Mouse (Mus musculus): Measurements from ENCODE around the gene Rab11b. TPM values are rescaled to one million over a fixed set of nuclear protein-coding genes. Genes with fewer than 3 reads are reported as not detected.

Gene Rab11b
- total RNA-seq, 1 experiment from 2014 or later, result 31.6 TPM

GRCm38 (mm10) chr17:33775287-33775686 lies 15.0 kb upstream of the Rab11b start:
- ATAC-seq (replicated peaks in 1 of 2; ENCODE audit: insufficient read depth in 1 of 2, low FRiP score in 2 of 2, low TSS enrichment in 1 of 2, low read depth in 1 of 2, poor library complexity in 2 of 2, severe bottlenecking in 2 of 2), result no peak

DNA sequence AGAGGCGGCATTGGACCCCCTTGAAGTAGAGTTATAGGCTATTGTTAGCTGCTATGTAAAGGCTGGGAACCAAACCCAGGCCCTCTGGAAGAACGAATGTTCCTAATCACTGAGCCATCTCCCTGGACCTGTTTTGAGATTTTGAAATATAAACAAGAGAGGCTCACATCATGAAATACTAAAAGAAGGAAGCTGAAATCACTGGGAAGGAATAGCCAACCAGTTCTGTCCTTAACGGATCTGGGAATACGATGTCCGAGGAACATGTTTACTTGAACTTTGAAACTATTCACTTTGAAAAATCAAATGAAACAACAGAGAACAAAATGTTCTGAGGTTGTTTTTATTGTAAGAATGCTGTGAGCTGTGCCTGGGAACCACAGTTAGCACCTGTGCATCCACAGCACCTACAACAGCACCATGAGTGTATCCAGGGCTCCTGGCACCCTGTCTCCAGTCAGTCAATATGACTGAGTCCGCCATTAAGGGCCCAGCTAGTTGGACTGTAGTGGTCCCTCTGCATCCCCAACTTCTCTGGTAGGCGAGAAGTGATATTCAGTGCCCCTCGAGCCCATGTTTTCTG lies 14.3 kb upstream of the Rab11b start:
- ATAC-seq (replicated peaks in 1 of 2; ENCODE audit: insufficient read depth in 1 of 2, low FRiP score in 2 of 2, low TSS enrichment in 1 of 2, low read depth in 1 of 2, poor library complexity in 2 of 2, severe bottlenecking in 2 of 2), result no peak

GRCm38 (mm10) chr17:33773871-33774572 lies 13.7 kb upstream of the Rab11b start:
- ATAC-seq (replicated peaks in 1 of 2; ENCODE audit: insufficient read depth in 1 of 2, low FRiP score in 2 of 2, low TSS enrichment in 1 of 2, low read depth in 1 of 2, poor library complexity in 2 of 2, severe bottlenecking in 2 of 2), result no peak

GRCm38 (mm10) chr17:33773426-33773825 lies 13.1 kb upstream of the Rab11b start:
- no peak for ATAC-seq (replicated peaks in 1 of 2; ENCODE audit: insufficient read depth in 1 of 2, low FRiP score in 2 of 2, low TSS enrichment in 1 of 2, low read depth in 1 of 2, poor library complexity in 2 of 2, severe bottlenecking in 2 of 2)

GRCm38 (mm10) chr17:33771617-33772016 lies 11.3 kb upstream of the Rab11b start:
- ATAC-seq (replicated peaks in 1 of 2; ENCODE audit: insufficient read depth in 1 of 2, low FRiP score in 2 of 2, low TSS enrichment in 1 of 2, low read depth in 1 of 2, poor library complexity in 2 of 2, severe bottlenecking in 2 of 2), result no peak

GRCm38 (mm10) chr17:33766389-33766788 lies 6.1 kb upstream of the Rab11b start:
- ATAC-seq (replicated peaks in 1 of 2; ENCODE audit: insufficient read depth in 1 of 2, low FRiP score in 2 of 2, low TSS enrichment in 1 of 2, low read depth in 1 of 2, poor library complexity in 2 of 2, severe bottlenecking in 2 of 2), result no peak

DNA sequence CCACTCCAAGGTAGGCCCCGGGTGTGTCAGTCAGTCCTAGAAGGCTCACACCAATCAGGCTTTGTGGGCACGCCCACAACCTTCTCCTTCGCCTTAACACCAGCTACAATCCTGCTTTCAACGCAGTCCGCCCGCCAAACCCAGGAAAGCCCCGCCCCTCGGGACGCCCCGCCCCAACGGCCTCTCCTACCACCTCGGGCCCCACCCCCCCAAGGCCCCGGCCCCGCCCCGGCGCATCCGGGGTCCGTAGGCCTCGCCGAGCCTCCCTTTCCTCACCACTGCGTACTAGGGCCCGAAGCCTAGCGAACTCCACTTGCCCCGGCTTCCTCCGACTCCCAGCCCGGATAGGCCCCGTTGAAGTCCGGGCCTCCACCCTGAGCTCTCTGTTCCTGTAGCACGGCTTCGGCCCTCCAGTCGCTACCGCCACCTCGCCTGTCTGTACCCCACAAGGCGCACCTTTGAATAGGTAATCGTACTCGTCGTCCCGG lies 519 bp downstream of the Rab11b start:
- ATAC-seq (replicated peaks in 1 of 2; ENCODE audit: insufficient read depth in 1 of 2, low FRiP score in 2 of 2, low TSS enrichment in 1 of 2, low read depth in 1 of 2, poor library complexity in 2 of 2, severe bottlenecking in 2 of 2), result peak; percentile 38 to 56

- ATAC-seq (replicated peaks in 1 of 2; ENCODE audit: insufficient read depth in 1 of 2, low FRiP score in 2 of 2, low TSS enrichment in 1 of 2, low read depth in 1 of 2, poor library complexity in 2 of 2, severe bottlenecking in 2 of 2), result no peak
Measured at GRCm38 (mm10) chr17:33757231-33757630, 3.1 kb downstream of the Rab11b start.

GRCm38 (mm10) chr17:33756108-33756790 lies 4.1 kb downstream of the Rab11b start:
- ATAC-seq (replicated peaks in 1 of 2; ENCODE audit: insufficient read depth in 1 of 2, low FRiP score in 2 of 2, low TSS enrichment in 1 of 2, low read depth in 1 of 2, poor library complexity in 2 of 2, severe bottlenecking in 2 of 2), result no peak

DNA sequence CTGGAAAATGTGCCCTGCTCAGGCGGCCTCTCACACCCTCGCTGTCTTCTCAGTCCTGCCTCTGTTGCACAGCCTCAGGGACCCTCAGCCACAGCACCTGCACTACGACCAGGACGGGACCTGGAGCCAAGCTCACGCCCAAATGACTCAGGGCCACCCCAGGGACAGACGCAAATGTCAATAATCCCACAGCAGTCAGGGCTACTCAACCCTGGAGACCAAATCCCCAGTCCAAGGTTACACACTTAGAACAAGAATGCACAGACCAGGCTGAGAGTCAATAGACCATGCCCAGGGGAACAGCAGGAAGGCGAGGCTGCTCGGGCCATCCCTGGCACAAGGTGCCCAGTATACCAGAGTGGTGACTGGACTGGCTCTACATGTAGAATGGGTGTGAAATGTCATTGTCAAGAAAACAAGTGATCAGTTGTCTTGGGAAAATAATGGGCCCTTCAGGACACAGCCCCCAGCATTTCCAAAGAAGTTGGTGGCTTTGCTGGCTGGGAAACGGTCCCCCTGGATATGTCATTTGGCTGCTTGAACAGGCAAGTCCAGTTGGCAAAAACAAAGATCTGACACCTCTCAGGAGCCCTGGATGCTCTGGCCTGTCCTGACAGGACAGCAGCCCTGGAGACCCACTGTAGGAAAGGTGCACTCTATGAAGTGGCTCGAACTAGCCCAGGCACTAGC lies 4.8 kb downstream of the Rab11b start:
- ATAC-seq (replicated peaks in 1 of 2; ENCODE audit: insufficient read depth in 1 of 2, low FRiP score in 2 of 2, low TSS enrichment in 1 of 2, low read depth in 1 of 2, poor library complexity in 2 of 2, severe bottlenecking in 2 of 2), result no peak

- no peak for ATAC-seq (replicated peaks in 1 of 2; ENCODE audit: insufficient read depth in 1 of 2, low FRiP score in 2 of 2, low TSS enrichment in 1 of 2, low read depth in 1 of 2, poor library complexity in 2 of 2, severe bottlenecking in 2 of 2)
Measured at GRCm38 (mm10) chr17:33754656-33755055, 5.7 kb downstream of the Rab11b start.

- no peak for ATAC-seq (replicated peaks in 1 of 2; ENCODE audit: insufficient read depth in 1 of 2, low FRiP score in 2 of 2, low TSS enrichment in 1 of 2, low read depth in 1 of 2, poor library complexity in 2 of 2, severe bottlenecking in 2 of 2)
Measured at GRCm38 (mm10) chr17:33752297-33752696, 8.0 kb downstream of the Rab11b start.

DNA sequence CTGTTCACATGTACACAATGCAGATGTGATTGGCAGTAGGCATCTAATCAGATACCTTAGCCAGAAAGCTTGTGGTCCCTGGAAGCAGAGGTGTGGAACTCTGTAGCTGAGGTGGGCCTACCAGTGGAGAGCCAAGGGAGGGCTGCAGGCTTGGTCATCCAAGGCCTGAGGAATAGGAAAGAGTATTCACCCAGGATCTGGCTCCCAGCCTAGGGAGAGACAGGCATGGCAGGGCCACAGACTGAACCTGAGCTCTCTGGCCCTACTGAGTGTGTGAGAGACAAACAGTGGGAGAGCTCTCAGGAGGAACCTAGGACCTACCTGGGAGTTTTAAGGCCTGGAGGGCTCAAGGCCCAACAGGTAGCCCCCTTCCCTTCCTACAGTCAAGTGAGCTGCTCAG lies 9.1 kb downstream of the Rab11b start:
- no peak for ATAC-seq (replicated peaks in 1 of 2; ENCODE audit: insufficient read depth in 1 of 2, low FRiP score in 2 of 2, low TSS enrichment in 1 of 2, low read depth in 1 of 2, poor library complexity in 2 of 2, severe bottlenecking in 2 of 2)

DNA sequence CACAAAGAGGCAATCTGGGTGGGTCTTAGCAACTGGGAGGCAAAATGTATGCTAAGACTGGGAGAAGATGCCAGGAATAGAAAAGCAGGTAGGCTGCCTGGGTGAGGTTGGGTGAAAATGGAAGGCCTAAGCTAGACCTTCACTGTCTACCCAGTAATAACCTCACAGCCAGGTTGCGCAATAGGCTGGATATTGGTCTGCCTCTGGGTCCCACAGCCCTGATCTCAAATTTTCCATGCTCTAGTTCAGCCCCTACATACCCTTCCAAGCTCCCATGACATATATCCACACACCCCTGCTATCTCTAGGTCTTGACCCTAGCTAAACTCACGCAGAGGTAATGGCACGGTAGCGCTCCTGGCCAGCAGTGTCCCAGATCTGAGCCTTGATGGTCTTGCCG lies 10.9 kb downstream of the Rab11b start:
- ATAC-seq (replicated peaks in 1 of 2; ENCODE audit: insufficient read depth in 1 of 2, low FRiP score in 2 of 2, low TSS enrichment in 1 of 2, low read depth in 1 of 2, poor library complexity in 2 of 2, severe bottlenecking in 2 of 2), result no peak

- ATAC-seq (replicated peaks in 1 of 2; ENCODE audit: insufficient read depth in 1 of 2, low FRiP score in 2 of 2, low TSS enrichment in 1 of 2, low read depth in 1 of 2, poor library complexity in 2 of 2, severe bottlenecking in 2 of 2), result peak; percentile 65 to 66
Measured at GRCm38 (mm10) chr17:33746011-33746410, 14.3 kb downstream of the Rab11b start.

GRCm38 (mm10) chr17:33744686-33745384 lies 15.5 kb downstream of the Rab11b start:
- no peak for ATAC-seq (replicated peaks in 1 of 2; ENCODE audit: insufficient read depth in 1 of 2, low FRiP score in 2 of 2, low TSS enrichment in 1 of 2, low read depth in 1 of 2, poor library complexity in 2 of 2, severe bottlenecking in 2 of 2)

GRCm38 (mm10) chr17:33742420-33742819 lies 17.9 kb downstream of the Rab11b start:
- no peak for ATAC-seq (replicated peaks in 1 of 2; ENCODE audit: insufficient read depth in 1 of 2, low FRiP score in 2 of 2, low TSS enrichment in 1 of 2, low read depth in 1 of 2, poor library complexity in 2 of 2, severe bottlenecking in 2 of 2)

Data from hematopoietic stem cell, adult 5-6 weeks (primary cell).